Mouse (Mus musculus) liver, embryonic 16.5 days (tissue): ENCODE results near the gene Mapk6. TPM values are rescaled to one million over a fixed set of nuclear protein-coding genes. Genes with fewer than 3 reads are reported as not detected.
"Not testable (repeated sequence)": the region's sequence is repeated elsewhere in the genome, so short reads cannot be mapped to it uniquely, and the experiment has no call there.

Experiments
- ATAC-seq: fragments of 200-750 bp; cut with Nextera tagmentation; 2 replicates; pipeline ENCODE4 v1.8.0; 2017; ENCODE audit warnings: low read depth, mild to moderate bottlenecking, moderate number of reproducible peaks, moderate library complexity
- H3K27ac ChIP-seq: fragments of 300-500 bp; sonication (generic); 2 replicates; pipeline ENCODE4 v1.5.1; 2014; ENCODE audit warnings: mild to moderate bottlenecking, low read length
- H3K27me3 ChIP-seq: fragments of 300-500 bp; sonication (generic); 2 replicates; pipeline ENCODE4 v1.6.1; 2014; ENCODE audit warnings: low read depth, low read length, mixed read lengths; ENCODE audit not compliant: control insufficient read depth, insufficient read depth
- H3K36me3 ChIP-seq: fragments of 300-500 bp; sonication (generic); 2 replicates; pipeline ENCODE4 v1.6.1; 2014; ENCODE audit warnings: mild to moderate bottlenecking; ENCODE audit not compliant: control insufficient read depth, insufficient read depth
- H3K4me1 ChIP-seq: fragments of 300-500 bp; sonication (generic); 2 replicates; pipeline ENCODE4 v1.6.1; 2014; ENCODE audit warnings: low read depth, low read length, mixed read lengths; ENCODE audit not compliant: control insufficient read depth
- H3K4me2 ChIP-seq: fragments of 300-500 bp; sonication (generic); 2 replicates; pipeline ENCODE4 v1.6.1; 2014; ENCODE audit warnings: low read depth, low read length, mixed read lengths
- H3K4me3 ChIP-seq: fragments of 300-500 bp; sonication (generic); 2 replicates; pipeline ENCODE4 v1.5.1; 2014; ENCODE audit warnings: low read depth, mild to moderate bottlenecking, low read length
- H3K9ac ChIP-seq: fragments of 300-500 bp; sonication (generic); 2 replicates; pipeline ENCODE4 v1.6.1; 2014; ENCODE audit warnings: low read depth, low read length
- H3K9me3 ChIP-seq: fragments of 300-500 bp; sonication (generic); replicated peaks from 2 replicates; pipeline ENCODE4 v1.6.1; 2016; ENCODE audit warnings: low read length; ENCODE audit not compliant: control insufficient read depth
- WGBS: fragments of 180-500 bp; shearing (Covaris S2); extraction: QIAGEN DNeasy Blood & Tissue Kit; methylation state at CpG from one replicate; pipeline ENCODE4 v1.1.7; 2014; ENCODE audit not compliant: insufficient replicate concordance; 5-methylcytosine and 5-hydroxymethylcytosine counted together
- polyA plus RNA-seq: library from polyadenylated mRNA; unstranded; fragments of >200 nt; fragmentation: Nextera tagmentation; extraction: Ambion mirVana; gene quantifications from 2 replicates; pipeline ENCODE4 v1.2.1, GENCODE M21; 2015

The Mapk6 gene
- polyA plus RNA-seq = 14.3 and 15.5 TPM in 2 replicates

- WGBS = under 1% methylated on average over 58 of the region's 58 CpGs
- Histone ChIP-seq H3K4me1 (peaks cover 27% of the 10 kb centered on the region), H3K4me3 (peak within 1 kb of the TSS; percentile 94)
Observed at GRCm38 (mm10) chr9:75409852-75410378, at the start of gene Mapk6. TSS of gene Mapk6 (minus strand) at chr9:75410005.

DNA sequence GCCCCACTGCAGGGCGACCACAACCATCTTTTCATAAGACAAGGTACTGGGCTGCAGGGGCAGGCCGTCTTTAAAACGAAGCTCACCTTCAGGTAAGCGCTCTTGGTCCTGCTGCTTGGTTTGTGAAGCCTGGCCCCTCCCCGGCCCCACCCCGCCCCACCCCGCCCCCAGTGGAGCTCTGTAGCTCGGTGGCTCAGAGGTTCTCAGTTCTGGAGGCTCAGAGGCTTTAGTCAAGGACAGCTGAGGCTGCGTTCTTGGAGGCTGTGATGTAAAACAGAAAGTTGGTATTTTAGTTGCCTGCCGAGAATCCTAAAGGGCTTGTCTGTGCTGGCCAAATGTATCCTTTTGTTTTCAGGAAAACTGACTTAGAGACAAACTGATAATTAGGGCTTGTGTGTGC lies 45.9 kb upstream of the Mapk6 start:
- WGBS = 69% methylated on average over 10 of the region's 10 CpGs
- Histone ChIP-seq H3K36me3 (peaks cover 50% of the 10 kb centered on the region), H3K4me1 (no peaks in the 10 kb centered on the region), H3K4me2 (no peak overlapping the region), H3K9me3 (no peaks in the 10 kb centered on the region), H3K27ac (no peak overlapping the region), H3K9ac (no peak overlapping the region), H3K4me3 (no peak overlapping the region), H3K27me3 (no peaks in the 10 kb centered on the region)
- ATAC-seq = no peak

More at GRCm38 (mm10) chr9:75409852-75410378, at the start of gene Mapk6:
- Histone ChIP-seq H3K27ac (peak within 1 kb of the TSS; percentile 95), H3K27me3 (no peaks in the 10 kb centered on the region), H3K9ac (peak within 1 kb of the TSS; percentile 88), H3K4me2 (peak within 1 kb of the TSS; percentile 93), H3K36me3 (no peaks in the 10 kb centered on the region), H3K9me3 (no peaks in the 10 kb centered on the region)
- peak; percentile 90 for ATAC-seq

DNA sequence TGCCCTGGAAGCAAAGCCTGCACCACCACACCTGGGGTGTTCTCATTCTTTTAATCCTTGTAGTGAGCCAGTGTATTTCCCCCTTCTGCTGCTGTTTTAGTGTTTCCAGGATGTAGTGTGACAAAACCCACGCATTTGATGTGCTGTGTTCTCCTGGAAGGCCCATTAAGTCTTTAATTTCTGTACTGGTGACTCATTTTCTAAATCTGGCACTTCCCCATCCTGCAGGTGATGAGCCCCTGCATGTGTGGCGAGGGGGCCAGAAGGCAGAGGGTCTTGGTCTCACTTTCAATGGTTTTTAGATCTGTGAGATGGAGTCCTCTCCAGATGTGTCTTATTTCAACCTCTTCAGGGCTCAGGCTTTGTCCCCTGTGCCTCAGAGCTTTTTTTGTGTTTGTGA lies 44.2 kb upstream of the Mapk6 start:
- 67% methylated on average over 2 of the region's 2 CpGs for WGBS
- no peak for ATAC-seq
- Histone ChIP-seq H3K27ac (no peak overlapping the region), H3K4me2 (no peak overlapping the region), H3K4me1 (no peaks in the 10 kb centered on the region), H3K4me3 (no peak overlapping the region), H3K36me3 (peaks cover 47% of the 10 kb centered on the region), H3K9ac (no peak overlapping the region), H3K27me3 (no peaks in the 10 kb centered on the region), H3K9me3 (no peaks in the 10 kb centered on the region)

- no peaks in the 10 kb centered on the region for H3K9me3 ChIP-seq
- H3K4me3 ChIP-seq = no peak overlapping the region
- H3K9ac ChIP-seq = no peak overlapping the region
- no peaks in the 10 kb centered on the region; the same call in 1 of the 2 replicates for H3K4me1 ChIP-seq
- no peaks in the 10 kb centered on the region for H3K27me3 ChIP-seq
- 75% methylated on average over 3 of the region's 3 CpGs for WGBS
- no peak for ATAC-seq
- peaks cover 39% of the 10 kb centered on the region for H3K36me3 ChIP-seq
- no peak overlapping the region for H3K4me2 ChIP-seq
- H3K27ac ChIP-seq = no peak overlapping the region
Observed at GRCm38 (mm10) chr9:75448021-75448420, 38.2 kb upstream of the Mapk6 start.

GRCm38 (mm10) chr9:75446574-75446973 lies 36.8 kb upstream of the Mapk6 start:
- 76% methylated on average over 10 of the region's 10 CpGs for WGBS
- H3K27me3 ChIP-seq, ATAC-seq, H3K9ac ChIP-seq, H3K9me3 ChIP-seq, H3K4me3 ChIP-seq, H3K27ac ChIP-seq, H3K4me2 ChIP-seq: not testable (repeated sequence)
- Histone ChIP-seq H3K4me1 (peaks cover 11% of the 10 kb centered on the region), H3K36me3 (peaks cover 32% of the 10 kb centered on the region)

GRCm38 (mm10) chr9:75444981-75445380 lies 35.2 kb upstream of the Mapk6 start:
- Histone ChIP-seq H3K4me1 (peaks cover 13% of the 10 kb centered on the region), H3K9me3 (no peaks in the 10 kb centered on the region), H3K27me3 (no peaks in the 10 kb centered on the region), H3K27ac (no peak overlapping the region), H3K36me3 (peaks cover 26% of the 10 kb centered on the region), H3K4me2 (no peak overlapping the region), H3K4me3 (no peak overlapping the region), H3K9ac (no peak overlapping the region)
- ATAC-seq = no peak
- WGBS = 76% methylated on average over 15 of the region's 15 CpGs

DNA sequence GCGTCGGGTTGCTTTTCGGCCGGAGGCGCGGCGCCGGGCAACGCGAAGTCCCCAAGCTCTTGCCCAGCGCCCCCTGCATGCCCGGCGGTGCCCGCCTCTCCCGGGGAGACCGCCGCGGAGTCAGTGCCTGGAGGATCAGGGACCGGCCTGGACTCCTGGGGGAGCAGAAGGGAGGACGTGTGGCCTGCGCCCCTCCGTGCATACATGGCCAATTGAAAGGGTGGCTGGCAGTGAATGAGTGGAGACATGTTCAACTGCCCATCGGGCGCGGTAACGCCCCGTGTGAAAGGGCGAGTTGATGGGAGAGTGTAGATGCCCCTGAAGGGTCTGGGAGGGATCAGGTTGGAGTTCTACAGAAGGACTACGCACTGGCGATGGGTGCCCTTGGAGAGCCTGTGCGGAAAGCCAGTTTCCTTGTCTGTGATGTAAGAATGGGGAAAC lies 31.9 kb upstream of the Mapk6 start:
- Histone ChIP-seq H3K36me3 (peaks cover 5% of the 10 kb centered on the region; the same call in 1 of the 2 replicates), H3K4me3 (peak overlapping the region; percentile 85), H3K27me3 (no peaks in the 10 kb centered on the region), H3K9ac (peak overlapping the region; percentile 84), H3K9me3 (no peaks in the 10 kb centered on the region), H3K4me2 (peak overlapping the region; percentile 70), H3K27ac (peak overlapping the region; percentile 70), H3K4me1 (peaks cover 13% of the 10 kb centered on the region)
- ATAC-seq = peak; percentile 73
- WGBS = 0% methylated on average over 31 of the region's 31 CpGs

DNA sequence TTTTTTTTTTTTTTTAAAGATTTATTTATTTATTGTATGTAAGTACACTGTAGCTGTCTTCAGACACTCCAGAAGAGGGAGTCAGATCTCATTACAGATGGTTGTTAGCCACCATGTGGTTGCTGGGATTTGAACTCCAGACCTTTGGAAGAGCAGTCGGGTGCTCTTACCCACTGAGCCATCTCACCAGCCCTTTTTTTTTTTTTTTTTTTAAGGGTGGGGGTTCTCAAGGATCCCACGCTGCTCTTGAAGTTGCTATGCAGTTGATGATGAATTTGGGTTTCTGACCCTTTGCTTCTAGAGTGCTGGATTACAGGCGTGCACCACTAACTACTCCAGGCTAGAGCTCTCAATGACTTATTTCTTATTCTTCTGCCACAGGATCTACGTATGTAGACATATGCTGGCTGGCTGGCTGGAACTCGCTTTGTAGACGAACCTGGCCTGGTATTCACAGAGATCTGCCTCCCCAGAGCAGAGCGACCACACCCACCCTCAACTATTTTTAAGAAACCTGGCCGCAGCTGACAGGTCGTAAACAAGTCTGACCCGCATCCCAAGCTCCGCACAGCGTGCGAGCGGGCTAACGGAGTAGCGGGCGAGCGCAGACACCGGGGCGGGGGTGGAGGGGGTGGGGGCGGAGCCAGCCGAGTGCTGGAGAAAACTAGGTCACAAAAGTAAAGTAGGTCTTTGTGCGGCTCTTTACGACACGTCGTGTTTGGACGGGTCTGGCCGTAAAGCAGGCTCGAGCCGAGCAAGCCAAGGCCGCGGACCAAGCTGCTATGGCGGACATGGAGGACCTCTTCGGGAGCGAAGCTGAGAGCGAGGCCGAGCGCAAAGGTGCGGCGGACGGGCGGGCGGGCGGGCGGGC lies 31.2 kb upstream of the Mapk6 start, which contains the start of gene Leo1:
Leo1 (plus strand) TSS at position 729 of the 871 bp plus-strand sequence.
- ATAC-seq = peak; percentile 87
- Histone ChIP-seq H3K9ac (peak within 1 kb of the TSS; percentile 84), H3K4me3 (peak within 1 kb of the TSS; percentile 85), H3K36me3 (peaks cover 5% of the 10 kb centered on the region; the same call in 1 of the 2 replicates), H3K27me3 (no peaks in the 10 kb centered on the region), H3K4me1 (peaks cover 13% of the 10 kb centered on the region), H3K27ac (peak within 1 kb of the TSS; percentile 70), H3K4me2 (peak within 1 kb of the TSS; percentile 70), H3K9me3 (no peaks in the 10 kb centered on the region)
- under 1% methylated on average over 44 of the region's 45 CpGs for WGBS
